ENCODE assay signal across 8 mouse cellular contexts in genomic region chr14:8213803-8214224, GRCm38 (mm10). TPM values are rescaled to one million over a fixed set of nuclear protein-coding genes. Genes with fewer than 3 reads are reported as not detected.
DNase-seq lines count a peak whose midpoint lies in the region; ATAC-seq and TF ChIP-seq lines count a peak whose summit lies in the region.

Gene Kctd6, plus strand, starts transcription at chr14:8214140.

- peak within 1 kb of the TSS; percentile 94 for H3K27ac ChIP-seq in forebrain, embryonic 10.5 days
- H3K27ac ChIP-seq in heart, embryonic 15.5 days, result peak within 1 kb of the TSS; percentile 92
- H3K27ac ChIP-seq in liver, embryonic 14.5 days, result peak within 1 kb of the TSS; percentile 46
- peak within 1 kb of the TSS; percentile 87 for H3K27ac ChIP-seq in neural tube, embryonic 11.5 days (ENCODE audit: low read depth, low read length)
- H3K27ac ChIP-seq in stomach, postnatal 0 days (replicated peaks), result peak within 1 kb of the TSS; percentile 97

- peak within 1 kb of the TSS; percentile 95 for H3K9ac ChIP-seq in heart, embryonic 15.5 days
- H3K9ac ChIP-seq in liver, embryonic 14.5 days (replicated peaks), result peak within 1 kb of the TSS; percentile 94
- peak within 1 kb of the TSS; percentile 87 for H3K9ac ChIP-seq in neural tube, embryonic 11.5 days (ENCODE audit: low read length)
- H3K9ac ChIP-seq in stomach, postnatal 0 days (ENCODE audit: low read length), result peak within 1 kb of the TSS; percentile 94

- TF ChIP-seq CTCF in liver, embryonic 14.5 days (IDR thresholded peaks at IDR 0.05; ENCODE audit: low read depth), result peak; percentile 63
- peak; percentile 74 for TF ChIP-seq CTCF in stomach, postnatal 0 days (IDR thresholded peaks at IDR 0.05; ENCODE audit: low read depth)

- peaks cover 42% of the 10 kb centered on the region for H3K4me1 ChIP-seq in forebrain, embryonic 10.5 days
- peaks cover 23% of the 10 kb centered on the region for H3K4me1 ChIP-seq in heart, embryonic 15.5 days (replicated peaks)
- peaks cover 10 to 11% of the 10 kb centered on the region in 2 experiments for H3K4me1 ChIP-seq in liver, embryonic 14.5 days (replicated peaks; ENCODE audit: control insufficient read depth in 2 of 2, insufficient read depth in 2 of 2, low read length in 1 of 2)
- H3K4me1 ChIP-seq in neural tube, embryonic 11.5 days (ENCODE audit: control insufficient read depth, insufficient read depth, low read length), result peaks cover 12% of the 10 kb centered on the region
- H3K4me1 ChIP-seq in stomach, postnatal 0 days (replicated peaks; ENCODE audit: control insufficient read depth, insufficient read depth), result no peaks in the 10 kb centered on the region

- peaks cover 30% of the 10 kb centered on the region for H3K27me3 ChIP-seq in forebrain, embryonic 10.5 days (ENCODE audit: poor library complexity, severe bottlenecking)
- no peaks in the 10 kb centered on the region for H3K27me3 ChIP-seq in heart, embryonic 15.5 days
- H3K27me3 ChIP-seq in liver, embryonic 14.5 days (ENCODE audit: control insufficient read depth, insufficient read depth, low read length), result no peaks in the 10 kb centered on the region
- peaks cover 8% of the 10 kb centered on the region; the same call in 1 of the 2 replicates for H3K27me3 ChIP-seq in neural tube, embryonic 11.5 days (ENCODE audit: control insufficient read depth, insufficient read depth, low read length)
- no peaks in the 10 kb centered on the region for H3K27me3 ChIP-seq in stomach, postnatal 0 days (ENCODE audit: control insufficient read depth, insufficient read depth, low read length)

- H3K9me3 ChIP-seq in forebrain, embryonic 10.5 days, result no peaks in the 10 kb centered on the region
- H3K9me3 ChIP-seq in heart, embryonic 15.5 days (replicated peaks), result no peaks in the 10 kb centered on the region
- no peaks in the 10 kb centered on the region for H3K9me3 ChIP-seq in liver, embryonic 14.5 days (ENCODE audit: control insufficient read depth, low read length)
- H3K9me3 ChIP-seq in neural tube, embryonic 11.5 days (ENCODE audit: control insufficient read depth, low read length), result no peaks in the 10 kb centered on the region
- no peaks in the 10 kb centered on the region for H3K9me3 ChIP-seq in stomach, postnatal 0 days (ENCODE audit: control insufficient read depth, low read length)

- peak within 1 kb of the TSS; percentile 75 for H3K4me2 ChIP-seq in heart, embryonic 15.5 days
- peak within 1 kb of the TSS; percentile 99 for H3K4me2 ChIP-seq in liver, embryonic 14.5 days (ENCODE audit: low read depth)
- H3K4me2 ChIP-seq in neural tube, embryonic 11.5 days (ENCODE audit: low read depth), result peak within 1 kb of the TSS; percentile 69
- peak within 1 kb of the TSS; percentile 89 for H3K4me2 ChIP-seq in stomach, postnatal 0 days (replicated peaks; ENCODE audit: low read depth)

- peak within 1 kb of the TSS; percentile 72 for H3K4me3 ChIP-seq in forebrain, embryonic 10.5 days
- peak within 1 kb of the TSS; percentile 61 for H3K4me3 ChIP-seq in heart, embryonic 15.5 days
- H3K4me3 ChIP-seq in liver, embryonic 14.5 days (ENCODE audit: insufficient read depth in 1 of 2, low read depth in 2 of 2, low read length in 2 of 2), result peak within 1 kb of the TSS; percentile 83 to 90
- H3K4me3 ChIP-seq in neural tube, embryonic 11.5 days (ENCODE audit: low read depth, low read length), result peak within 1 kb of the TSS; percentile 73
- H3K4me3 ChIP-seq in stomach, postnatal 0 days (ENCODE audit: low read depth, low read length), result peak within 1 kb of the TSS; percentile 74

- WGBS in forebrain, embryonic 10.5 days, result under 1% methylated on average over 30 of the region's 49 CpGs
- under 1% methylated on average over 33 of the region's 49 CpGs for WGBS in heart, embryonic 15.5 days
- WGBS in liver, embryonic 14.5 days (ENCODE audit: insufficient replicate concordance), result 1% methylated on average over 43 of the region's 49 CpGs
- WGBS in neural tube, embryonic 11.5 days, result under 1% methylated on average over 22 of the region's 49 CpGs
- WGBS in stomach, postnatal 0 days, result 0% methylated on average over 4 of the region's 49 CpGs

- DNase-seq in CD8-positive naive resting alpha-beta T cell, adult 2 months (ENCODE audit: low read depth in 2 of 2, low spot score in 2 of 2), result peak; percentile 93 to 94
- DNase-seq in c-Kit-positive CD71-negative TER-119-negative erythroid progenitor cells, embryonic 14.5 days (ENCODE audit: low read depth), result peak; percentile 82
- DNase-seq in forebrain, embryonic 10.5 days (ENCODE audit: extremely low spot score, low spot score), result peak; percentile 98
- DNase-seq in kidney, postnatal 25 days, result peak; percentile 99 to 100
- peak; percentile 81 to 87 (median 83) for DNase-seq in liver, embryonic 14.5 days (ENCODE audit: low read depth in 3 of 3, low spot score in 3 of 3)
- DNase-seq in neural tube, embryonic 11.5 days (ENCODE audit: low spot score), result peak; percentile 98
- peak; percentile 99 for DNase-seq in stomach, postnatal 0 days (ENCODE audit: low spot score)

- ATAC-seq in heart, embryonic 15.5 days (replicated peaks; ENCODE audit: insufficient number of reproducible peaks, insufficient read depth, low FRiP score, low read depth), result peak; percentile 98
- ATAC-seq in liver, embryonic 14.5 days (ENCODE audit: insufficient read depth), result peak; percentile 93
- ATAC-seq in neural tube, embryonic 11.5 days (ENCODE audit: insufficient read depth, low FRiP score, low TSS enrichment), result peak; percentile 97
- peak; percentile 99 for ATAC-seq in stomach, postnatal 0 days (ENCODE audit: low FRiP score, low TSS enrichment)

- no peaks in the 10 kb centered on the region for H3K36me3 ChIP-seq in forebrain, embryonic 10.5 days (replicated peaks)
- H3K36me3 ChIP-seq in heart, embryonic 15.5 days, result no peaks in the 10 kb centered on the region
- H3K36me3 ChIP-seq in liver, embryonic 14.5 days (replicated peaks; ENCODE audit: control insufficient read depth, insufficient read depth, low read depth), result no peaks in the 10 kb centered on the region
- no peaks in the 10 kb centered on the region for H3K36me3 ChIP-seq in neural tube, embryonic 11.5 days (ENCODE audit: control insufficient read depth, insufficient read depth, low read length)
- no peaks in the 10 kb centered on the region for H3K36me3 ChIP-seq in stomach, postnatal 0 days (ENCODE audit: control insufficient read depth, insufficient read depth, low read length)

- TF ChIP-seq EP300 in liver, embryonic 14.5 days (IDR thresholded peaks at IDR 0.05; ENCODE audit: low read depth), result no peak
- no peak for TF ChIP-seq EP300 in stomach, postnatal 0 days (optimal IDR thresholded peaks at IDR 0.05)

RNA-seq across cellular contexts. Expression of gene Kctd6, which starts in this region (rescaled TPM):
- 2.8 and 3.1 TPM in 2 replicates for polyA plus RNA-seq in forebrain, embryonic 10.5 days (2016; fragmentation: Nextera tagmentation; extraction: Ambion mirVana)
- 12.5 and 12.6 TPM in 2 replicates for polyA plus RNA-seq in heart, embryonic 15.5 days (2015; fragmentation: Nextera tagmentation; extraction: Ambion mirVana)
- polyA plus RNA-seq in liver, embryonic 14.5 days (2012; rRNA removed), result 2.6 and 3.6 TPM in 2 replicates
- 3.4 and 6.5 TPM in 2 replicates for polyA plus RNA-seq in liver, embryonic 14.5 days (2014; fragmentation: Nextera tagmentation; extraction: Ambion mirVana)
- polyA plus RNA-seq in neural tube, embryonic 11.5 days (2014; fragmentation: Nextera tagmentation; extraction: Ambion mirVana), result 15.5 and 17.8 TPM in 2 replicates
- 12.9 and 13.8 TPM in 2 replicates for polyA plus RNA-seq in stomach, postnatal 0 days (2015; fragmentation: Nextera tagmentation; extraction: Ambion mirVana)

Comparison
In these comparisons a context has a peak if more than half of its experiments do, and no peak if none do; other contexts are left out.
1. Peak in every context shown above with its lines: DNase-seq, ATAC-seq, H3K4me3 ChIP-seq and H3K27ac ChIP-seq.
2. H3K27ac ChIP-seq: peak in every context shown above with its lines; median percentile 97 in stomach, postnatal 0 days; 94 in forebrain, embryonic 10.5 days; 92 in heart, embryonic 15.5 days; 87 in neural tube, embryonic 11.5 days; 46 in liver, embryonic 14.5 days.